Mouse (Mus musculus) forebrain, embryonic 10.5 days (tissue): ENCODE results near the gene Snrnp70. TPM values are rescaled to one million over a fixed set of nuclear protein-coding genes. Genes with fewer than 3 reads are reported as not detected.

Experiments
- DNase-seq: peaks from one replicate; pipeline ENCODE4 v3.0.0-alpha.2; 2017; ENCODE audit warnings: low spot score; ENCODE audit errors: extremely low spot score
- H3K27ac ChIP-seq: fragments of 300-500 bp; sonication (generic); 2 replicates; pipeline ENCODE4 v1.5.1; 2016; ENCODE audit warnings: mild to moderate bottlenecking
- H3K27me3 ChIP-seq: fragments of 300-500 bp; sonication (generic); 2 replicates; pipeline ENCODE4 v1.6.1; 2016; ENCODE audit warnings: mild to moderate bottlenecking; ENCODE audit not compliant: poor library complexity, severe bottlenecking
- H3K36me3 ChIP-seq: fragments of 300-500 bp; sonication (generic); replicated peaks from 2 replicates; pipeline ENCODE4 v1.6.1; 2016; ENCODE audit warnings: mild to moderate bottlenecking, moderate library complexity
- H3K4me1 ChIP-seq: fragments of 300-500 bp; sonication (generic); 2 replicates; pipeline ENCODE4 v1.6.1; 2016
- H3K4me3 ChIP-seq: fragments of 300-500 bp; sonication (generic); 2 replicates; pipeline ENCODE4 v1.5.1; 2016; ENCODE audit warnings: mild to moderate bottlenecking, moderate library complexity
- H3K9me3 ChIP-seq: fragments of 300-500 bp; sonication (generic); 2 replicates; pipeline ENCODE4 v1.6.1; 2016; ENCODE audit warnings: mild to moderate bottlenecking, moderate library complexity
- WGBS: fragments of 180-500 bp; shearing (Covaris S2); methylation state at CpG from one replicate; pipeline ENCODE4 v1.1.7; 2016; 5-methylcytosine and 5-hydroxymethylcytosine counted together
- polyA plus RNA-seq: library from polyadenylated mRNA; unstranded; fragments of >200 nt; fragmentation: Nextera tagmentation; extraction: Ambion mirVana; gene quantifications from 2 replicates; pipeline ENCODE4 v1.2.1, GENCODE M21; 2016

Snrnp70 gene
- polyA plus RNA-seq, 1 experiment from 2014 or later, result 295 TPM

DNA sequence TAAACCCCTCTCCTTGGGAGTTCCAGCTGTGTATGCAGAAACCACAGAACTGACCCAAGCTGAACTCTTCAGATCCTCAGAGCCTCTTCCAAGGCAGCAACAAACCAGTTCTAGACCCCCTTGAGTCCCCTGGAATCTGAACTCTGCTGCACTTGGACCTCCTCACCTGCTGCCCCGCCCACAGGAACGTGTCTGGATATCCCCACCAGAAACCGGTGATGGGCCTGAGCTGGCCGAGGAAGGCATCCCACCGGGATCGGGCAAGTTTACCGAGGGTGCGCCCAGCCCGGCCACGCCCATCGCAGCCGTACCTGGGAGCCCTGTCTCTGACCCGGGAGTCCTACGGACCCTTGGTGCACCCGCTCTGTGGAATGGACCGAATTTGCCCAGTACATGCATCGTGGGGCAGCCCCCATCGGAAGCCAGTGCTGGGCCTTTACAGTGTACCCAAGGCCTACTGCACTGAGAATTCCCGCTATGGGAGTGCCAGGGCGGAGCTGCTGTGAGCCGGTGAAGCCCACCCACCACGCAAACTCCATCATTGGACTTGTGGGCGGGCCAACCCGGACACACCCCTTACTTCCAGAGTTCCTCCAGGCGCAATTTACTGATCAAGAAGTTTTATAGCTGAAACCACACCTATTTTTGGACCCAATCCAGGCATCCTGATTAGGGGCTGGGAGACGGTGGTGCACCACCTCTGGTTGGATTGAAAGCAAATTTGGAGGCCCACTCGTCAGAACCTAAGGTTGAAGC lies 24.5 kb upstream of the Snrnp70 start:
- peaks cover 33% of the 10 kb centered on the region for H3K4me1 ChIP-seq
- H3K9me3 ChIP-seq, result no peaks in the 10 kb centered on the region
- H3K4me3 ChIP-seq, result no peak overlapping the region; the same call in 1 of the 2 replicates
- peaks cover 77% of the 10 kb centered on the region for H3K27me3 ChIP-seq
- no peak overlapping the region for H3K27ac ChIP-seq
- DNase-seq, result no peak
- H3K36me3 ChIP-seq, result peaks cover 52% of the 10 kb centered on the region
- WGBS, result 14% methylated on average over 27 of the region's 27 CpGs

DNA sequence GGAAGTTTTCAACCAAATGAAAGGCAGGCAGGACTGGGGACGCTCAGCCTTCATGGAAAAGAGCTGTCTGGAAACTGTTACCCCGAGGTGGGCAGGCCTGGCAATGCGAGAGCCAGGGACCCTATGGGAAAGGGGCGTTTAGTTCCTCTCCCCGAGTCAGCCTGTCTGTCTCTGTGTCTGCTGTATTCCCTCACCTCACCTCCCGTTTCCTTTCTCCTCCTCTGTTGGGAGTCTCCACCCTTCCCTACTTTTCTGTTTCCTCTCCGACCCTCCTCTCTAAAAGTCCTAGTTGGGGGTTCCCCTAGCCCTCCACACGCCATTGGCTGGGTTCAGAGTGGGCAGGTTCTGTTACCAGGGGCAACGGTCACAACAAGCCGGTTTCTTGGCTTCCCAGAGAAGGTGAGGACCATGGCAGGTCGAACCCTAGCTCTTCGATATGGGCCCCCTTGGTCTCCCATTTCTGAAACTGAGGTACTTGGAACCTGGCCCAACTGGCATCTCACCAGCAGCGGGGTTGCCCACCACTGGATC lies 22.5 kb upstream of the Snrnp70 start:
- peaks cover 97% of the 10 kb centered on the region for H3K27me3 ChIP-seq
- peaks cover 32% of the 10 kb centered on the region for H3K36me3 ChIP-seq
- 11% methylated on average over 13 of the region's 13 CpGs for WGBS
- no peaks in the 10 kb centered on the region for H3K9me3 ChIP-seq
- H3K27ac ChIP-seq, result no peak overlapping the region
- DNase-seq, result no peak
- peak overlapping the region; percentile 9; the same call in 1 of the 2 replicates for H3K4me3 ChIP-seq
- H3K4me1 ChIP-seq, result peaks cover 51% of the 10 kb centered on the region

DNA sequence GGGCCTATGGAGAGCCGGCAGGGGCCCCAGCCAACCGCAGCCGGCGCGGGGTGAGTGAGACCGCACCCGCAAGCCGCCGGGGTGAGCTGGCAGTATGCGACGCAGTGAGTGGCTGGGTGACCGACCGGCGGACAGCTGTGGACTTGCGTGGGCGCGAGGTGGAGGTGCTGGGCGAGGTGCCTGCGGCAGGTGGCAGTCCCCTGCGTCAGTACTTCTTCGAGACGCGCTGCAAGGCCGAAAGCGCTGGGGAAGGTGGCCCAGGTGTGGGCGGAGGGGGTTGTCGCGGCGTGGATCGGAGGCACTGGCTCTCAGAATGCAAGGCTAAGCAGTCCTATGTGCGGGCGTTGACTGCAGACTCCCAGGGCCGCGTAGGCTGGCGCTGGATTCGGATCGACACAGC lies 20.1 kb upstream of the Snrnp70 start:
- no peak overlapping the region for H3K27ac ChIP-seq
- WGBS, result 11% methylated on average over 37 of the region's 37 CpGs
- DNase-seq, result no peak
- peaks cover 8% of the 10 kb centered on the region for H3K36me3 ChIP-seq
- H3K4me1 ChIP-seq, result peaks cover 49% of the 10 kb centered on the region
- H3K4me3 ChIP-seq, result peak overlapping the region; percentile 24; the same call in 1 of the 2 replicates
- H3K9me3 ChIP-seq, result no peaks in the 10 kb centered on the region
- peaks cover 100% of the 10 kb centered on the region for H3K27me3 ChIP-seq

DNA sequence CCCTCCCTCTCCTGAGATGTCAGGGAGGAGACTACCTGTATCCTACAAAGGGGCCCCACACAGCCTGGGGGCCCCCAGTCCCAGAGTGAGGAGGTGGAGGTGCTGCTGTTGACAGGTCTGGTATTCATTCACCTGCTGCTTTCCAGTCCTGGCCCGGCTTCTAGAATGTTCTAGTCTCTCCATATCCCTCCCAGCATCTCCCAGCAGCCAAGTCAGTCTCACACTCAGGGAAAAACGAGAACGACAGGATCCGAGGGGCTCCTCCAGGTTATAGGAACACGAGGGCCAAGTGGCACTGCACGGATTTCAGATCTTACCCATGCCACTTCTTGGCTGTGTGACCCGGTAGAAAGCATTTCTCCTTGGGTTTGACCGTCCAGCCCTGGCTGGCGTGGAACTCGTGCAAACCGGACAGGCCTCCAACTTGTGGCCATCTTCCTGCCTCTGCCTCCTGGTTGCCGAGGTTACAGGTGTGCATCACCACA lies 19.2 kb upstream of the Snrnp70 start:
- no peaks in the 10 kb centered on the region for H3K9me3 ChIP-seq
- 45% methylated on average over 12 of the region's 12 CpGs for WGBS
- no peak for DNase-seq
- H3K4me1 ChIP-seq, result peaks cover 41% of the 10 kb centered on the region
- no peak overlapping the region for H3K27ac ChIP-seq
- no peaks in the 10 kb centered on the region for H3K36me3 ChIP-seq
- H3K27me3 ChIP-seq, result peaks cover 100% of the 10 kb centered on the region
- peak overlapping the region; percentile 55; the same call in 1 of the 2 replicates for H3K4me3 ChIP-seq

DNA sequence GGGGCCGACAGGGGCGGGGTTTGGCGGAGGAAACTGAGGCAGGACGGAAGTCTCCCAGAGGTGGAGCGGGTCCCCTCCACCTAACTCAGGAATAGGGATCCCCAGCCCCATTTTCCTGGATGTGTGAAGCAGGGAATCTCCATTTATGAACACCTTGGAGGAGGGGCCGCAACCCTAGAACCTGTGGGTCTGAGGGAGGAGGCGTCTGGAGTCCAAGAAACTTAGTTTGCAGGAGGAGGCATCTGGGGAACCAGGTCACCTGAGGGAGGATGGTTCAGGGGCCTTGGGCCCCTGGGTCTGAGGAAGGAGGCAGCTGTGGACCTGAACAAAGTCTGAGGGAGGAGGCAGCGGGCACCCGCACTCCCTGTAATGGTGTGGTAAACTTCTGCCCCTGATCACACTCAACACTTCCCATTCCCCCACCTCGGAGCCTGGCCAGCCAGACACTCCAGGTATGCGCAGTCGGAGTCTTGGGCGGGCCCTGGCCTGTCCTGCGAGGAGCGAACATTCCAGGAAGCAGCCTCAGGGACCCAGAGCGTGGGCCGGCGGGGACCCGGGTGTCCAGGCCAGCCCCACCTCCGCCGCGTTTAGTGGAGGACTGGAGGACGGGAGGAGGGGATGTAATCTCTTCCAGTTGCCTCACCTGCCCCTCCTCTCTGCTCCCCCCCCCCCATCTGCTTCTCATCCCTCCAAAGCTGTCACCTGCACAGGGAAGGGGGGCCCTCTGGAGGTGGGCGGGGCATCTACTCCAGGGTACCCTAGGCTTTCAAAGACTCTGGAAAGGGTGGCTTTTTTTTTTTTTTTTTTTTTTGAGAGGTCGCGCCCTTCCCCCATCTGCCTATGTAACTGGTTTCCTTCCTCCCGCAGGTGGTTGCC lies 18.6 kb upstream of the Snrnp70 start:
- Histone ChIP-seq H3K36me3 (no peaks in the 10 kb centered on the region), H3K9me3 (no peaks in the 10 kb centered on the region), H3K4me1 (peaks cover 39% of the 10 kb centered on the region), H3K27ac (peak overlapping the region; percentile 4; the same call in 1 of the 2 replicates), H3K27me3 (peaks cover 100% of the 10 kb centered on the region), H3K4me3 (peak overlapping the region; percentile 55)
- DNase-seq, result no peak
- 2% methylated on average over 27 of the region's 27 CpGs for WGBS

DNA sequence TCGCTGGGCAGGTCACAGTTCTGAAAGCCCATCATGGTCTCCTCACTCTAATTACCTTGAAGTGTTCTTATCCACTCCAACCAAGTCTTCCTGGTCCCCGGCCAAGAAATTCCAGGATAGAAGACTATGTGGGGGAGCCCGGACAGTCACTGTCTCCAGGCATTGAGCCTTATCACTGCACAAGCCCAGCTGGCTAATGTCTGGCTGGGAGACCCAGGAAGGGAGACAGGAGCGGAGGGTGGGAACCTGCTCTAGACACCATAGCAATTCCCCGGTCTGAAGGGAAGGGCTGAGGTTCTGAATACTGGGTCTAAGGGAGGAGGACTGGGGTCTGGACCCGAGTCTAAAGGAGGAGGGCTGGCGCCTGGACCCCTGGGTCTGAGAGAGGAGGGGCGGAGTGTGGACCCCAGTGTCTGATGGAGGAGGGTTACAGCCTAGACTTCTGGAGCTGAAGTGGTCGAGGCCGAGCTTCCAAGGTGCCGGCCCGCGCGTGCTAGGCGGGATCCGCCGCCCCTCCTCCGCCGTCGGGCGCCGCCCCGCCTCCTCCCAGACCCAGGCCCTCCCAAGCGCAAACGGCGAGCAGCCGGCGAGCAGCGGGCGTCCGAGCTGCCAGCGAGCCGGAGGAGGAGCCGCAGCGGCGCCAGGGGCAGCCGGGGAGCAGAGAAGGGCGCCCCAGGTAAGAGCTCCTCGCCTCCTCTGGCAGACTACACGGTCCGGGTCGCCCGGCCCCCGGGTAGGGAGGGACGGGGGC lies 17.7 kb upstream of the Snrnp70 start, which contains the start of gene Ntf5:
Gene Ntf5, plus strand, starts transcription at position 583 of the 751 bp plus-strand sequence.
- WGBS, result 4% methylated on average over 45 of the region's 45 CpGs
- H3K4me3 ChIP-seq, result peak within 1 kb of the TSS; percentile 55
- no peaks in the 10 kb centered on the region for H3K9me3 ChIP-seq
- peaks cover 100% of the 10 kb centered on the region for H3K27me3 ChIP-seq
- no peaks in the 10 kb centered on the region for H3K36me3 ChIP-seq
- peaks cover 36% of the 10 kb centered on the region for H3K4me1 ChIP-seq
- DNase-seq, result no peak
- H3K27ac ChIP-seq, result peak within 1 kb of the TSS; percentile 4

DNA sequence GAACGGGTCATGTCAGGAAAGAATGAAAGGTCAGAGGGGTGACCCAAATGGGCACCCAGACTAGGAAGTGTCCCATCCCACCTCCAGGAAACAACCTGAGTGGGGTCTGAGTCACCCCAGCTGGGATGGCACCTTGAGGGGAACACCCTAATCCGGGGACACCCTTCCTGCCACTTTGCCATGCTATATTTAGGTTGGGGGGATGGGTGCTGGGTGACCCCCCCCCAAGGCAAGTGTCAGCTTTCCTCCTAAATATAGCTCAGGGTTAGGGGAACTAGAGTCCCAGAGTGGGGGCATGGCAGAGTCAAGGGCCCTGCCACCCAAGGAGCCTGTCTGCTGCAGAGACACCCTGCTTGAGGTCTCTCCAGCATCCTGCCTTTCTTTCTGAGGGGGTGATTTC lies 16.9 kb upstream of the Snrnp70 start:
- no peaks in the 10 kb centered on the region for H3K36me3 ChIP-seq
- peaks cover 100% of the 10 kb centered on the region for H3K27me3 ChIP-seq
- no peaks in the 10 kb centered on the region for H3K9me3 ChIP-seq
- H3K4me3 ChIP-seq, result no peak overlapping the region
- no peak for DNase-seq
- no peak overlapping the region for H3K27ac ChIP-seq
- H3K4me1 ChIP-seq, result peaks cover 28% of the 10 kb centered on the region
- WGBS, result 96% methylated on average over 2 of the region's 2 CpGs

DNA sequence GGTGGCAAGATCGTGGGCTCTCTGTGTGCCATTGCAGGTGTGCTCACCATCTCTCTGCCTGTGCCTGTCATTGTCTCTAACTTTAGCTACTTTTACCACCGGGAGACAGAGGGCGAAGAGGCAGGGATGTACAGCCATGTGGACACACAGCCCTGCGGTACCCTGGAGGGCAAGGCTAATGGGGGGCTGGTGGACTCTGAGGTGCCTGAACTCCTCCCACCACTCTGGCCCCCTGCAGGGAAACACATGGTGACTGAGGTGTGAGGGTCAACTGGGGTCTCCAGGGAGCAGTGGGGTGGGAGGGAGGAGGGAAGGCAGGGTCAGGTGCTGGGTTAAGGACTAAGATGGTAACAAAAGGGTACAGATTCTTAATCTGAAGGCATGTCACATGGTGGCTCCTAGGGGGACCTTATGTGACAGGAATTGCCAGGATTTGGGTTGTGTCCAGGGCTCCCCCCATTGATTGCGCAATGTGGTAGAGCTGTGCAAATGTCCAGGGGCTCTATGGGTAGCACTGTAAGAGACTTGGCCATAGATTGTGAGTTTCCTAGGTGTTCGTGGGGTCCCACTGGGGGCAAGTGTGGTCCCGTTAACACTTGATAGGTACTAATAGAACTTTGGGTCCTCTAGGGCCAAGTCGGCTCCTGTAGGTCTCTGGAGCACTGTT lies 14.1 kb upstream of the Snrnp70 start:
- Histone ChIP-seq H3K27ac (no peak overlapping the region), H3K4me1 (peaks cover 36% of the 10 kb centered on the region), H3K4me3 (no peak overlapping the region), H3K36me3 (no peaks in the 10 kb centered on the region), H3K9me3 (no peaks in the 10 kb centered on the region), H3K27me3 (peaks cover 98% of the 10 kb centered on the region)
- no peak for DNase-seq
- 91% methylated on average over 8 of the region's 8 CpGs for WGBS

DNA sequence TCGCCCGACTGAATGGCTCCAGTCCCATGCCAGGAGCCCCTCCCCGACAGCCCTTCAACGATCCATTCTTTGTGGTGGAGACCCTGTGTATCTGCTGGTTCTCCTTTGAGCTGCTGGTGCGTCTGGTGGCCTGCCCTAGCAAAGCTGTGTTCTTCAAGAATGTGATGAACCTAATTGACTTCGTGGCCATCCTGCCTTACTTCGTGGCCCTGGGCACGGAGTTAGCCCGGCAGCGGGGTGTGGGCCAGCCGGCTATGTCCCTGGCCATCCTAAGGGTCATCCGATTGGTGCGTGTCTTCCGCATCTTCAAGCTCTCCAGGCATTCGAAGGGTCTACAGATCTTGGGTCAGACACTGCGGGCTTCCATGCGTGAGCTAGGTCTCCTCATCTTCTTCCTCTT lies 13.4 kb upstream of the Snrnp70 start:
- H3K27me3 ChIP-seq, result peaks cover 91% of the 10 kb centered on the region
- H3K4me1 ChIP-seq, result peaks cover 30% of the 10 kb centered on the region
- no peak overlapping the region for H3K4me3 ChIP-seq
- H3K36me3 ChIP-seq, result no peaks in the 10 kb centered on the region
- H3K27ac ChIP-seq, result no peak overlapping the region
- WGBS, result 89% methylated on average over 17 of the region's 17 CpGs
- no peaks in the 10 kb centered on the region for H3K9me3 ChIP-seq
- DNase-seq, result no peak

DNA sequence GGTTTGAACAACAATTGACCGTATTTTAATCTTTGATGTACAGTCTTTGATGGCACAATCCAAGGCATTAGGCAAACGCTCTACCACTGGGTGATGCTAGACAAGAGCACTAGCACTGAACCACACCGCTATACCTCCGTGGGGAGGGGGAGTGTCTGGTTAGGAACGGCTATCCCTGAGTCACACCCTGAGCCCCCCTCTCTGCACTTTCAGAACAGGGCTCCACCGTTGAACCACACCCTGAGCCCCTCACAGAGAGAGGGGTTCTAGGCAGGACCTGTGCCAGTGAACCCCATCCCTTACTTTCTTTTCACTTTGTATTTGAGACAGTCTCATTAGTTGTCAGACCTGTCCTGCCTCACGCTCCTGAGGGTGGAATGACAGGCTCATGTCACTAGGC lies 12.8 kb upstream of the Snrnp70 start:
- H3K27ac ChIP-seq, result no peak overlapping the region
- peaks cover 85% of the 10 kb centered on the region for H3K27me3 ChIP-seq
- H3K36me3 ChIP-seq, result no peaks in the 10 kb centered on the region
- H3K4me1 ChIP-seq, result peaks cover 24% of the 10 kb centered on the region
- H3K9me3 ChIP-seq, result no peaks in the 10 kb centered on the region
- no peak for DNase-seq
- no peak overlapping the region for H3K4me3 ChIP-seq
- WGBS, result 72% methylated on average over 7 of the region's 7 CpGs

DNA sequence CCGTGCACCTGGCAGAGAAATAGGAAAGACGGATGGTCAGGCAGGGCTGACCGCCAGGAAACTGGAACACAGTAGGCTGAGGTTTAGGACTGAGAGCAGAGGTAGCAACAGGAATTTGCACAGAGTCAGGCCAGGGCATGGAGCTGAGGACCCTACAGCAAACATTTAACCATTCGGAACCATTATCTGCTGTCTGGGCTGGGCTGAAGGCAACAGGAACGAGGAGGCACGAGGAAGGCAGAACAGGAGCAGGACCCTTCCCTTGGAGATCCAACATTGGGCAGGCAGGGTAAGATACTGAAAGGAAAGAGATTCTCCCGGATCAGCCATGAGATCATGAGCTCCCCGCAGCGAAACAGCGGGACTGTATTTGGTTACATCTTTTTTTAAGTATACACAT lies 12.3 kb upstream of the Snrnp70 start:
- Histone ChIP-seq H3K27ac (no peak overlapping the region), H3K36me3 (no peaks in the 10 kb centered on the region), H3K4me3 (no peak overlapping the region), H3K27me3 (peaks cover 83% of the 10 kb centered on the region), H3K9me3 (no peaks in the 10 kb centered on the region), H3K4me1 (peaks cover 19% of the 10 kb centered on the region)
- WGBS, result 81% methylated on average over 10 of the region's 10 CpGs
- no peak for DNase-seq
